Mouse (Mus musculus): ENCODE results near the gene Dcaf8.

Gene Dcaf8

DNA sequence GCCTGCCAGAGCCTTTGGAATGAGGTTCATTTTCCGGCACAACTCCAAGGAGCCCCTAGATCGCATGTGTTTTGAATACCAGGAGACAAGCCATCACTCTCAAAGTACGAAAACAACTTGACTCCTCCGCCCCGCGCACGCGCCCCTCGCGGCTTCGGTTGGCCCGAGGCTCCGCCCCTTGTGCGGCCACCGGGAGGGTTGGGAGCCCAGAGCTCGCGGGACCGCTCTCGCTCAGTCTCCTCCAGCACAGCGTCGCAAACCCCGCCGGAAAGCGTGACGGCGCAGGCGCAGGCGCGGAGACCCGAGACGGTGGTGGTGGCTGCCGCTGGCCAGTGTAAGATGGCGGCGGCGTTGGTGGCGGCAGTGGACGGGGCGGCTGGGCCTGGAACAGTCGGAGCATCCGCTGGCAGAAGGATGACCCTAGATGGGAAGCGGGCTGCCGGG, at the start of gene Dcaf8:
Gene Dcaf8 (plus strand): TSS at position 250 of the 444 bp plus-strand sequence.
- peak; percentile 95 for DNase-seq (ENCODE audit: low read depth)

DNA sequence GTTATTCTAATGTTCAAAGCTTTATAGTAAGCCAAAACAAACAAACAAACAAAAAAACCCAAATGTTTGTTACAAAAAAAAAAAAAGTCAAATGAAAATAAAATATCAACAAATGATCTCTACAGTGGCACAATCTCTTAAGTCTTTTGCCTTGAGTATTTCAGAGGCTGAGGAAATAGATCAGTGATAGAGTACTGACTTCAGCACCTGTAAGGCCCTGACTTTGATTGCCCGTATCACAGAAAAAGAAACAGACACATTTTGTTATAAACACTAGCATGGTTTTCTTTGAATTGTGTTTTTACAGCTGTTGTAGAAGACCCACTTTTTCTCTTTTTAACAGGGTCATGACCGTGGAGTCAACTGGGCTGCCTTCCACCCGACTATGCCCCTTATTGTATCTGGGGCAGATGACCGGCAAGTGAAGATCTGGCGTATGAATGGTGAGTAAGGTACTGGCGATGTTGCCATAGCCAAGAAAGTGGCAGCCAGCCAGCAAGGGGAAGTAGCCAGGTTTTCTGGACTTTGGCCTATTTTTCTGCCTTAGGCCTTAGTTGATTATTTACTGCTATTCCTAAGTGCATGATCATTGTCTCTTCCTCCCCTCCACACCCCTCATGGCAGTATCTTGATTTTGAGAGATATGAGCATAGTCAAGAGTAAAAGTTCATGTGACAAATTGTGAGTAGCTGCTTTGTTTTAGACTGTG, 48.4 kb upstream of the Dcaf8 start:
- DNase-seq (ENCODE audit: low read depth) = no peak

DNA sequence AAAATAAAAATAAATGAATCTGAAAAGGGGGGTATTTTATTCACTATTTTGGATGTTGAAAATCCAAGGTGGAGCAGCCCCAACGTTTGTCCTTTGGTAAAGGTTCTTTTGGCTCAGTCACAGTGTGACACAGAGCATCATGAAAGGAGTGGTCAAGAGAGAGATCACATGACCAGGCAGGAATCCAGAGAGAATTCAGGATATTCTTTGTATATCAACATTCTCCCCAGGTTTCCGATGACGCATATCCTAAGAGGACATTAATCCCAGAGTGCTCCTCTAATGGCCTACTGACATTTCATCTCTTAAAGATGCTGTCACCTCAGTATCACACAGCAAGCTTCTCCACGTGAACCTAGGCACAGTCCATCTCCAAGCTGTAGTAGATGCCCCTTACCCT, 44.3 kb upstream of the Dcaf8 start:
- no peak for DNase-seq (ENCODE audit: low read depth)

DNA sequence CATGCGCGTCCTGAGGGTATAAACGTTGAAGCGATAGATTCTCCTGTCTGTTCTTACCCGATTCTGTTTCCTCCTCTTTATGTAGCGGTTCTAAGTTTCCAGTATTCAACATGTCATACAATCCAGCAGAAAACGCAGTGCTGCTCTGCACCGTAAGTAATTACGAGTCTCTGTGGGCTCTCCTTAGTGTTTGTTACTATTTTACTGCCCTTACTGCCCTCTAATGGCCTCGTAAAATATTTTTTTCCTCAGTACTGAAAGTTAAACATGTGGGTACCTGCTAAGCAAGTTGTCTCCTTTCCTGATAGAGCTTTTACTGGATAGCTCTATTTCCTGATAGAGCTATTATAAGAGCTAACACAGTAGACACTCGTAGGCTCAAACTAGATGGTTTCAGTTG, 42.8 kb upstream of the Dcaf8 start:
- no peak for DNase-seq (ENCODE audit: low read depth)

DNA sequence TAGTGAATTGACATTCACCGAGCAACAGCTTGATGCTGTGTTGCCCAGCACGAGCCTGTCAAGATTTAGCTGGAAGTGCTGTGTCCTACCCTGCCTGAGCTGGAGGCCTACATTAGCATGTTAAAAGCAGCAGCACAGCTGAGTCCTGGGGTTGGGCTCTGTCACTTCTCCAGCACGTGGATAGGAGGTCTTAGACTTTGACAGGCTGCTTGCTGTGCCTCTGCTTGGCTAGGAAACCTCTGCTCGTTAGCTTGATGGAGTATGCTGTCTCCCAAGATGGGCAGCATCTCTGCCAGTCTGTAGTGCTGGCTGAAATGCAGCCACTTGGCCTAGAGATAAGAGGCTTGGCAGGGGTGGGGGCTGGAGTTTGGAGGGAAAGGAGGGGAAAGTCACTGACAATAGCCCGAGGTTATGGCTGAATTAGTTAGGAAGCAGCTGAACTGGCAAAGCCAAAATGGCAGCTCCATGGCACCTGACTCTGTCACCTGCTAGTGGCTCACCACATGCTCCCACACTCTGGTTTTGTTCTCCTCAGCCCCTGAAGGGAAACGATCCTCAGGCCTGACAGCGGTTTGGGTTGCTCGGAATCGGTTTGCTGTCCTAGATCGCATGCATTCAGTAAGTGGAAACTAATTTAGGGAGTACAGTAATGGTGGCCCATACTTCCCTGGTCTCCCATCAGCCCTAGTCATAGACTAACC, 40.0 kb upstream of the Dcaf8 start:
- DNase-seq (ENCODE audit: low read depth) = no peak

DNA sequence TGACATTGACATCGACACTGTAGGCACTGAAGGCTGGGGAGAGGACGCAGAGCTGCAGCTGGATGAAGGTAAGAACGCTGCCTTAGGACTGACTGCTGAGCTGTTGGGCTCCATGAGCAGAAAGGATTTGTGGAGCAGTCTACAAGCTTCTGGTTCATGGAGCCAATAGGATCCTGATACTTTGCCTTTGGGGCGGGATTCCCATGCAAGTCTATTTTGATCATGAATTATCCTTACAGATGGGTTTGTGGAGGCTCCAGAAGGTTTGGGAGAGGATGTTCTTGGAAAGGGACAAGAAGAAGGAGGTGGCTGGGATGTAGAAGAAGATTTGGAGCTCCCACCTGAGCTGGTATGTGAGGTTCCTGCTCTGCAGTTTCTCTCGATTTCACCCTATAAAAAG, 30.9 kb upstream of the Dcaf8 start:
- DNase-seq (ENCODE audit: low read depth) = no peak

DNA sequence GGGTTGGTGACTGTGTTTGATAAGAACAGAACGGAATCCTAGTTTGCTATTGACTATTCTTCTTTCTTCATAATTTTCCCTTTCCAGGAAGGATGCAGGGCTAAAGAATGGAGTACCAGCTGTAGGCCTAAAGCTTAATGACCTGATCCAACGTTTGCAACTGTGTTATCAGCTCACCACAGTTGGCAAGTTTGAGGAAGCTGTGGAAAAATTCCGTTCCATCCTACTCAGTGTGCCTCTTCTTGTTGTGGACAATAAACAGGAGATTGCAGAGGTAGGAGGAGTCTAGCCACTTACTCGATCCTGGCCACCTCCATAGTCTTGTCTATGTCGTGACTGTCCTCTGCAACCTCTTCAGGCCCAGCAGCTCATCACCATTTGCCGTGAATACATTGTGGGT, 28.8 kb upstream of the Dcaf8 start:
- no peak for DNase-seq (ENCODE audit: low read depth)

DNA sequence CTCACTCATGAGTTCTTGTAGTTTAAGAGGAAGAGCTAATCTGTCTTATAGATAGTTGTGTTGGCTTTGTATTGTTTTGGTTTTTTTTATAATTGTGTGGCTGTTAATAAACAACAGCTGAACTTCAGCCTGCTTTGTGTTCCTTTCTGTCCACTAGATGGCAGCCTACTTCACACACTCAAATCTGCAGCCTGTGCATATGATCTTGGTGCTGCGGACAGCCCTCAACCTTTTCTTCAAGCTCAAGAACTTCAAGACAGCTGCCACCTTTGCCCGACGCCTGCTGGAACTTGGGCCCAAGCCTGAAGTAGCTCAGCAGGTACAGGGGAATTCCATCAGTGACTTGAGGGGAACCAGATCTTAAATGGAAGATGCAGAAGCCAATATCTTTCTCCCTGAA, 28.2 kb upstream of the Dcaf8 start:
- peak; percentile 25 for DNase-seq (ENCODE audit: low read depth)

DNA sequence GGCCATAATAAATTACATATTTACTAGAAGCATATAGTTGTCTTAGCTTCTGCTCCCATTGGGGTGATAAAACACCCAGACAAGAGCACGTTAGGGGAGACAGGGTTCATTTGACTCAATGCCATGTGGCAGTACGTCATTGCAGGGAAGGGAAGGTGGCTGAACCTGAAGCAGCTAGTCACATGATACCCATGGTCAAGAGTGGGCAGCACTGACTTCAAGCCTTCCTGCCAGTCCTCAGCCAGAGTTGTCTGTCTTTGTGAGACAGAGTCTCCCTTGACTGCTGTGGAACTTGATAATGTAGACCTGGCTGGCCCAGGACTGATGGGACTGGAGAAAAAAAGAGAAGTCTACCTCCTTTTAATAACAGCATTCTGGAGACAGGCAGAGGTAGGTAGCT, 25.2 kb upstream of the Dcaf8 start:
- no peak for DNase-seq (ENCODE audit: low read depth)

DNA sequence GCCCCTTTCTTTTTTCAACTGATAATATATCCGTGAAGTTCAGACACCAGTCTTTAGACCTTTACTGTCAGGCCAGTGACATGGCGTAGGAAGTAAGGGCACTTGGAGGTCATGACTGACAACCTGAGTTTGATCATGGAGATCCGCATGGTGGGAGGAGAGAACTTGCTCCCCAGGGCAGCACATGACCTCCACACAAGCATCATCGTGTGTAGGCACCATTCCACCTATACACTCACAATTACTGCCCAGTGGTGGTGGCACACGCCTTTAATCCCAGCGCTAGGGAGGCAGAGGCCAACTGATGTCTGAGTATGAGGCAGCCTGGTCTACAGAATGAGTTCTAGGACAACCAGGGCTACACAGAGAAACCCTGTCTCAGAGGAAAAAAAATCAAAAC, 23.3 kb upstream of the Dcaf8 start:
- DNase-seq (ENCODE audit: low read depth) = no peak

DNA sequence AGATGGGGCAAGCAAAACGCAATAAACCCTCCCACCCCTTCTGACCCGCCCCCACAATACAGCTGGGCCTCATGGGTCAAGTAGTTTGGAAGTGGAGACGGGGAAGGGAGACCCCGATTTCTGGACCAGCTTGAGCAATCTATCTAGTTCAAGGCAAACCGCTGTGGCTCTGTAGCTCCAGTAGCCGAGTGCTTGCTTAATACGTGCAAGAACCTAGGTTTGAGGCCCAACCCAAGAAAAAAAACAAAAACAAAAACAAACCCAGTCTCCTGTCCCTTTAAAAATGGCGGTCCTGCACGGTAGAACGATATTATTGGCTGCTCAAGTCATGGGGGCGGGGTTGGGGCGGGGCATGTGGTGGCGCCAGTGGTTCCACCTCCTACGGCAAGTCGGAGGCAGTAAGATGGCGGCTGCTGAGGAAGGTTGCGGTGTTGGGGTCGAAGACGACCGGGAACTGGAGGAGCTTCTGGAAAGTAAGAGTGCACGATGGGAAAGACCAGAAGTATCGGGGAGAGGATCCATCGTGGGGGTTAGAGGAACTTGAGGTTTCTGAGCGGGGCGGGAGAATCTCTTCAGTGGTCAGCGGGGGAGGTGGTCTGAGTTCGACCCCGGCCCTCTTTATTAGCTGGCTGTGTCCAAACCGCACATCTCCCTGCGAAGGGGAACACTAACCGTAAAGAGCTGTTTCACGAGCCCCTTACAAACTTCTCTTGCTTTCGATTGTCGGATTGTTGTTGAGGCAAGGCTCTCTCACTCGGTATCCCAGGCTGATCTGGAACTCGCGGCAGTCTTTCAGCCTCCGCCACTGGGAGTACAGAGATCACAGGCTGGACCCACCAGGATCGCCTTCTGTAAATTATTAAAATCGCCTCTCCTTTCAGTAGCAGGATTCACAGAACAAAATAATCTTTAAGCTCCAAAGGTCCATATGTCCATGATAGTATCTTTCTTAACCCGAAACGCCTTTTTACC, 21.2 kb upstream of the Dcaf8 start, which contains the start of gene Pex19:
Gene Pex19 (plus strand): TSS at position 380 of the 972 bp plus-strand sequence.
- peak; percentile 60 for DNase-seq (ENCODE audit: low read depth)

DNA sequence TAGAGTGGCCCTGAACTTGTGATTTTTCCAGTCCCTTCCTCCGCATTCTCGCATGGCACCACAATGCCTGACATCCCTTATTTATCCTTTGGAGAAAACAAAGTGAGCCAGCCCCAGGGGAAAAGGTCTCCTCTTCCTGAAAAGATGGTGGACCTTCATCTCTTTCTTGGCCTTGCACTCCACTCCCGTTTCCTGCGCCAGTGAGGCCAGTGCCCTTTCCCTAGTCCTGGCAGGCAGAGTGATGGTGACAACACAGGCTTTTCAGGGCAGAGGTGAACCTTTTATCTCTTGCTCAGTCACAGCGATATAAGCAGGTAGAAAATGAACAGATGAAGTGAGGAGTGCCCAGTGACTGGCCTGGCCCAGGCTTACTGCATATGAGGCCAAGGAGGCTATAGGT, 20.4 kb upstream of the Dcaf8 start:
- no peak for DNase-seq (ENCODE audit: low read depth)

DNA sequence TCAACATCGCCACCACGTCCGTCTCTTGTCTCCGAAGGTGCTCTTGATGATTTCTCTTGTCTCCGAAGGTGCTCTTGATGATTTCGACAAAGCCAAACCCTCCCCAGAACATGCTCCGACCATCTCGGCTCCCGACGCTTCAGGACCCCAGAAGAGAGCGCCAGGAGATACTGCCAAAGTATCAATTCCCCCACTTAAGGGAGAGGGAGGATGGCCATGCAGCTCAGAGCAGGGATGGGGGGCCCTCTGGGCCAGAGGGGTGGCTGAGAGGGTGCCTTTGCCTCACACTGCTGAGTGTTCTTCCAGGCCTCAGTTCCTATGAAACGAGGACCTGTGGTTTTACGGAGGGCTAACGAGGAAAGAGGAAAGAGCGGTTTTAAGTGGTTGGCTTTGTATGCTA, 19.3 kb upstream of the Dcaf8 start:
- no peak for DNase-seq (ENCODE audit: low read depth)

DNA sequence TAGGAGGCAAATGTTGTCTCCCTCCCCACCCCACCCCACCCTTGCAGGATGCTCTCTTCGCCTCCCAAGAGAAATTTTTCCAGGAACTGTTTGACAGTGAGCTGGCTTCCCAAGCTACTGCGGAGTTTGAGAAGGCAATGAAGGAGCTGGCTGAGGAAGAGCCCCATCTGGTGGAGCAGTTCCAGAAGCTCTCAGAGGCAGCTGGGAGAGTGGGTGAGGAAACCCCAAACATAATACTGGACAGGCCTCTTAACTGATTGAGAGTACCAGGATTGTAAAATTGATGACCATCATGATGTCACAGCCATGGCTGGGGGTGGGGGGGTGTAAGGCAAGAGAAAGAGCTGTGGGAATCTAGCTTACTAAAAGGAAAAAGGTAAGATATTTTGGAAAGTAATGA, 18.8 kb upstream of the Dcaf8 start:
- no peak for DNase-seq (ENCODE audit: low read depth)

DNA sequence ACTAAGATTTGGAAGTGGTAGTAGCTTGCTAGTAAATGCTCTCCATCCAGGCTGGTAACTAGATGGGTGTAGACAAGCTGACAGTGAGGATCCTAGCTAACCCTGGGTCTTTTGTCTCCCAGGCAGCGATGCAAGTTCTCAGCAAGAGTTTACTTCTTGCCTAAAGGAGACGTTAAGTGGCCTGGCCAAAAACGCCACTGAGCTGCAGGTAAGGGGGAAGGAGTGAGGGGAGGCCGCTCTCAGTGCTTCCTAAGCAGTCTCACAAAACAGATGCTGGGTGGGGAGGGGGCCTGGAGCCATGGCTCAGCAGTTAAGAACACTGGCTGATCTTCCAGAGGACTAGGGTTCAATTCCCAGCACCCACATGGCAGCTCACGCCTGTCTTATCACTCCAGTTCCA, 18.1 kb upstream of the Dcaf8 start:
- DNase-seq (ENCODE audit: low read depth) = no peak

DNA sequence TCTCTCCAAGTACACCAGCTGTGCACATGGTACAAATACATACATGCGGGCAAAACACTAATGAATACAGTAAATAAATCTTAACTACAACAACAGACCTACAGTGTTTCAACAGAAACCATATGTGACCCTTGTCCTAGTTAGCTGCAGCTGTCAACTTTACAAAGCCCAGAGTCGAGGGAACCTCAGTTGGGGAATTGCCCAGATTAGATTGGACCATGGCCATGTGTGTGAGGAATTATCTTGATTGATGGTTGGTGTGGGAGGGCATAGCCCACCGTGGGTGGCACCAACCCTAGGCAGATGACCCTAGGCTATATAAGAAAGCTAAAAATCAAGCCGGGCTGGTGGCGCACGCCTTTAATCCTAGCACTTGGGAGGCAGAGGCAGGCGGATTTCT, 15.6 kb upstream of the Dcaf8 start:
- DNase-seq (ENCODE audit: low read depth) = no peak

DNA sequence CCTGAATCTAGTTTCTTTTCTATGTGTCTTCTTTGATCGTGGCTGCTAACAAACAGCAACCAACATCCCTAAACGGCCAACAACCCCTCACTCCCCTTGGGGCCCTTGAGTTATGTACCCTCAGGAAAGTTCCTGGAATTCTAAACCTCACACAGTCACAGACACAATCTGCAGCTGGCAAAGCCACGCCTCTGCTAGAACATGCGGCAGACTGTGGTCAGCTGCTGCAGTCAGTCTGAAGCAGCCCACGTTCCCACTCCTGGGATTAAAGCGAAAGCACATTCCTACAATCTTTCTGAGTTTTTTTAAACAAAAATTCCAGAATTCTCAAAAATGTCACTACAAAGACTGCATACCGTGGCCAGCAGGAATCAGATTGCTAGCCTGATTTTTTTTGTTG, 14.3 kb upstream of the Dcaf8 start:
- no peak for DNase-seq (ENCODE audit: low read depth)

DNA sequence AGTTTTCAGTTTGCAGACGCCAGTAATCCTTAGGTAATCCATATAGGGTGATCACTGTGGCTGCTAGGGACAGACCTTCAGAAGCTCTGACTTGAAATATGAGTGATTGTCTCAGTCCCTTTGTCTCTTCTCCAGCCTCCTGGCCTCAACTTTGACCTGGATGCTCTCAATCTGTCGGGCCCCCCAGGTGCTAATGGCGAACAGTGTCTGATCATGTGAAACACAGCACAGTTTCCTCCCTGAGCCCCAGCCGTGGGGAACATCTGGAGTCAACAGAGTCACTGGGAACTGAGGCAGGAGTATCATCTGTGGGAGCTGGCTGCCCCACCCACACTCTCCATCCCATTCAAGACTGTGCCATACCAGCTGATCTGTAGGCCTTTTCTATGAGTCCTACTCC, 13.8 kb upstream of the Dcaf8 start:
- DNase-seq (ENCODE audit: low read depth) = no peak

DNA sequence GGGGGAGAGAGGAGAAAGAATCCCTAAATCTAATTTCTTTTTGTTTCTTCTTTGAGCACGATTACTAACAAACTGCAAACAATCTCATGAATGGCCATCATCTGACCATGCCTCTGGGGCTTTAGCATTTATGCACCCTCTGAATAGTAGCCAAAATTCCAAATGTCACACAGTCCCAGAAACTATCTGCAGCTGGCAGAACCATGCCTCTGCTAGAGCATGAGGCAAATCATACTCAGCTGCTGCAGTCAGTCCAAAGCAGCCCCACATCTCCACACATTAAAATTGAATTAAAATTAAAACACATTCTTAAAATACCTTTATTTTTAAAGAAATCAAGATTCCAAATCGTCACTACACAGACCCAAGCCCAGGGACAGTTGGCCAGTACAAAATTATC, 7.7 kb upstream of the Dcaf8 start:
- DNase-seq (ENCODE audit: low read depth) = no peak

DNA sequence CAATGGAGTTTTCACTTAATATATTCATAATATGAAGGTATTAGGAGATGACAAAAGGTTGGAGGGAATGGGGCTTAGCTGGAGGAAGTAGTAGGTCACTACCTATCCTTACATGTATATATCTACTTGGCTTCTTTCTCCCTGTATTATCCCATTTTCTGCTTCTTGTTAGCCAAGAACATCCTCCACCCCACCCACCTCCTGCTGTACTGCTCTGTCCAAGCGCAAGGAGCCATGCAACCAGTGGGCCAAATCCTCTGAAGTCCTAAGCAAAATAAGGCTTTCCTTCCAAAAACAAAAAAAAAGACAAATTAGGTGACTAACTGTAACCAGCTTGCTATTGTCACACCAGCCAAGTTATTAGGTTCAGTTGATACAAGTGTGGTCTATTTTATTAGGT, 7.1 kb upstream of the Dcaf8 start:
- DNase-seq (ENCODE audit: low read depth) = no peak

DNA sequence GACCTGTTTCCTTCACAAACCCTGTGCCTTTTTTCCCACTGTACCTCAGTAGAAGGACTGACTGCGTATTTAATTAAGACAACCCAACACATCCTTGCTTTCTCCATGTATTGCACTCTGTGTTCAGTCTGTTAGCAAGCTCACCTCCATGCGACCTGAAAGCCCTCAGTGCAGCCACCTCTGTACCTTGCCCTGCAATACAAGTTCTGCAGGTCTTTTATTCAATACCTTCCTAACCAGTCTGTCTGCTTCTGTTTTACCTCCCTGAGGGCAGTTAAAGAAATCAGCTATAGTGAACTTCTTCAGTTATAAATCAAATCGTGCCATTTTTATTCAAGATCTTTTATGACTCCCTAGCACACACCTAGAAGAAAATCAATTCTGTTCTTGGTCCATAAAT, 6.4 kb upstream of the Dcaf8 start:
- no peak for DNase-seq (ENCODE audit: low read depth)

DNA sequence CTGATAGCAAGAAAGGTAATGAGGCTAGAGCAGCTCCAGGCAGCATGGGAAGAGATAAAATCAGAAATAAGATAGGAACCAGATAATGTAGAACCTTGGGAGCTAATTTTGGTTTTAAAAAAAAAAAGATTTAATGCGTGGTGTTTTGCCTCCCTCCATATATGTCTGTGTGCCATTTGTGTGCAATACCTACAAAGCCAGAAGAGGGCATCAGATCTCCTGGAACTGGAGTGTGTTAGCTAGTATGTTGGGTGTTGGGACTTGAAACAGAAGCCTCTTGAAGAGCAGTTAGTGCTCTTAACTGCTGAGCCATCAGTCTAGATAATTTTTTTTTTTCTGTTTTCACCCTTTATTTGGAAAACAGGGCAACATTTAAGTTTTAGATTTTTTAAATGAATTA, 4.3 kb upstream of the Dcaf8 start:
- DNase-seq (ENCODE audit: low read depth) = peak; percentile 59

All from fibroblast of lung, adult 2 months (primary cell).